Mouse (Mus musculus) embryonic facial prominence, embryonic 15.5 days (tissue): ENCODE results near the gene Arrdc2. TPM values are rescaled to one million over a fixed set of nuclear protein-coding genes. Genes with fewer than 3 reads are reported as not detected.

Source experiments
- ATAC-seq: fragments of 200-750 bp; cut with Nextera tagmentation; 2 replicates; pipeline ENCODE4 v1.8.0; 2017; ENCODE audit warnings: low read depth, moderate TSS enrichment; ENCODE audit not compliant: insufficient number of reproducible peaks, low FRiP score, low TSS enrichment
- H3K27ac ChIP-seq: fragments of 300-500 bp; sonication (generic); replicated peaks from 2 replicates; pipeline ENCODE4 v1.5.1; 2015; ENCODE audit warnings: mild to moderate bottlenecking, inconsistent platforms
- H3K27me3 ChIP-seq: fragments of 300-500 bp; sonication (generic); 2 replicates; pipeline ENCODE4 v1.6.1; 2015; ENCODE audit warnings: inconsistent platforms
- H3K36me3 ChIP-seq: fragments of 300-500 bp; sonication (generic); 2 replicates; pipeline ENCODE4 v1.6.1; 2015; ENCODE audit warnings: mild to moderate bottlenecking, inconsistent platforms
- H3K4me1 ChIP-seq: fragments of 300-500 bp; sonication (generic); 2 replicates; pipeline ENCODE4 v1.6.1; 2015; ENCODE audit warnings: inconsistent platforms
- H3K4me2 ChIP-seq: fragments of 300-500 bp; sonication (generic); replicated peaks from 2 replicates; pipeline ENCODE4 v1.6.1; 2015; ENCODE audit warnings: mild to moderate bottlenecking, inconsistent platforms
- H3K4me3 ChIP-seq: fragments of 300-500 bp; sonication (generic); replicated peaks from 2 replicates; pipeline ENCODE4 v1.5.1; 2015; ENCODE audit warnings: mild to moderate bottlenecking, inconsistent platforms
- H3K9ac ChIP-seq: fragments of 300-500 bp; sonication (generic); 2 replicates; pipeline ENCODE4 v1.6.1; 2015; ENCODE audit warnings: inconsistent platforms
- H3K9me3 ChIP-seq: fragments of 300-500 bp; sonication (generic); replicated peaks from 2 replicates; pipeline ENCODE4 v1.6.1; 2016; ENCODE audit warnings: inconsistent platforms
- WGBS: fragments of 180-500 bp; shearing (Covaris S2); methylation state at CpG from one replicate; pipeline ENCODE4 v1.1.7; 2015; 5-methylcytosine and 5-hydroxymethylcytosine counted together
- polyA plus RNA-seq: library from polyadenylated mRNA; unstranded; fragments of >200 nt; fragmentation: Nextera tagmentation; extraction: Ambion mirVana; gene quantifications from 2 replicates; pipeline ENCODE4 v1.2.1, GENCODE M21; 2015

Arrdc2 gene
- polyA plus RNA-seq, 1 experiment from 2014 or later = 9.3 TPM

DNA sequence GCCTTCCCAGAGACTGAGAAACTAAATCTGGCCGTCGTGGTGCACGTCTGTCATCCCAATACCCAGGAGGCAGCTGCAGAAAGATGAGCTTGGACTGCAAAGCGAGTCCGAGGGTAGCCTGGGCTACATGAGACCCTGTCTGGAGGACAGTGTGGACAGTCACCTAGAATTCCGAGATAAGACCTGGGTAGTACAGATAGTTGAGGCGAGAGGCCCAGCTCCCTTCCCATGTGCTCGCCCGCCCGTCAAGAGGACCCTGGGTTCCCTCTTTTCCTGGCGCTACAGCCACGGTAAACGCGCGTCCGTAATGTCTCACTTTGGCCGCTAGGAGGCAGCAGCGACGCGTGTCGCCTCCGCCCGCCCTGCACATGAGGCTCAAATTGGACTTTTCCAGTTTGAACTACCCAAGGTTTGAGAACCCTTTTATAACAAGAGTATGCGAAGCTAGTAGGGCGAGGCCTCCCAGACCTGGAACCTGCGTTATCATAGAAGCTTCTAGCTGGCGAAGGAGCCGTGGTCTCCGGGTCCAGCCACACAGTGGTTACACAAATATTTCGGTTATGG is 18.0 kb downstream of the Arrdc2 start:
- ATAC-seq = no peak
- Histone ChIP-seq H3K36me3 (no peaks in the 10 kb centered on the region), H3K27ac (no peak overlapping the region), H3K27me3 (peaks cover 15% of the 10 kb centered on the region), H3K9me3 (peaks cover 3% of the 10 kb centered on the region), H3K4me1 (peaks cover 20% of the 10 kb centered on the region), H3K9ac (no peak overlapping the region), H3K4me2 (no peak overlapping the region), H3K4me3 (no peak overlapping the region)
- WGBS = 14% methylated on average over 30 of the region's 30 CpGs

DNA sequence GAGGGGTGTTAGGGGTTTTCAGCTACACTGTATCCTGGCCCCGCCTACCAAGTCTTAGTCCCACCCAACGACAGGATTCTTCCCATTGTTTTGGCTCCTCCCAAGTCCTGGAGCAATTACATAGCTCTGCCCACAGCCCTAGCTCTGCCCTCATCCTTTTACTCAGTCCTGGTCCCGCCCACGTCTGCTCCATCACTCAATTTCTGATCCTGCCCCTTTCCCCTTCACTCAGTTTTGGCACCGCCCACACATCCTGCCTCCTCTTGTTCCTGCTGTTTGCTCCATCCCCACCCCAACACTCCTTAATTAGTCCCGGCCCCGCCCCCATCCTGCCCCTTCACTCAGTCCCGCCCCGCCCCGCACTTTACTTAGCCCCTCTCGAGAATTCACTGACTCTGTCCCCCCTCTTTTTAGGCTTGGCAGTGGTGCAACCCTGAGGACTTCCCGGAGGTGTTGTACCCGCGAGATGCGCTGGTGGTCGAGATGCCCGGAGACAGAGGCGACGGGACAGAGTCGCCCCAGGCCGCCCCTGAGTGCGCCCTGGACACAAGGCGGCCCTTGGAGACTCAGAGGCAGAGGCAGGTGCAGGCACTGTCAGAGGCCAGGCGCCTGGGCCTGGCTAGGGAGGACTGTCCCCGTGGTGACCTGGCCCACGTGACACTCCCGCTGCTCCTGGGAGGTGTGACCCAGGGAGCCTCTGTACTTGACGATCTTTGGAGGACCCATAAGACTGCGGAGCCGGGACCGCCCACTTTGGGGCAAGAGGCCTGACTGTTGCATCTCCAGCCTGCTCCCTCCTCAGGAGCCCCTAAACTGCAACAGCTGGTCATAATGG is 19.2 kb downstream of the Arrdc2 start:
- no peak overlapping the region for H3K9ac ChIP-seq

DNA sequence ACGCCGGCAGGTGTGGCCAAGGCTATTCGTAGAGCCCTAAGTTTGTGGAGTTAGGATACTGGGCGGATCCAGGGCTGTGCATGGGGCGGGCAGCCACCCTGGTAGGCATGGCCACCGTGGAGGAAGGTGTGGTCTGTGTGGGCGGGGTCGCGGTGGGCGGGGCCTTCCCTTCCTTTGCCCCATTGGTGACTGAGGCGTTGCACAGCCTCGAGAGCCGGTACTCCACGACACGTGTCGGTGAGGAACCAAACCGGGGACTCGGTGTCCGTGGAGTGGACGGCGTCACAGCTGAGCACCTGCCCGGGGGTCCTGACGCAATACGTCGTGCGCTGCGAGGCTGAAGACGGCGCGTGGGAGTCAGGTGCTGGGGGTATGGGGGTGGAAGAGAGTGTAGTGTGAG is 22.8 kb downstream of the Arrdc2 start:
- H3K4me2 ChIP-seq = peak overlapping the region; percentile 36; the same call in 1 of the 2 replicates
- no peak for ATAC-seq
- H3K9ac ChIP-seq = no peak overlapping the region
- peaks cover 3% of the 10 kb centered on the region for H3K9me3 ChIP-seq
- WGBS = 8% methylated on average over 30 of the region's 30 CpGs
- peaks cover 16% of the 10 kb centered on the region for H3K4me1 ChIP-seq
- H3K27me3 ChIP-seq = peaks cover 23% of the 10 kb centered on the region
- H3K4me3 ChIP-seq = no peak overlapping the region; the same call in 1 of the 2 replicates
- H3K36me3 ChIP-seq = no peaks in the 10 kb centered on the region
- no peak overlapping the region for H3K27ac ChIP-seq

More for the DNA sequence above, 19.2 kb downstream of the Arrdc2 start:
- Histone ChIP-seq H3K4me2 (peak overlapping the region; percentile 24; the same call in 1 of the 2 replicates), H3K27ac (no peak overlapping the region), H3K27me3 (peaks cover 23% of the 10 kb centered on the region), H3K9me3 (peaks cover 3% of the 10 kb centered on the region), H3K4me3 (no peak overlapping the region), H3K4me1 (peaks cover 20% of the 10 kb centered on the region), H3K36me3 (no peaks in the 10 kb centered on the region)
- 3% methylated on average over 31 of the region's 31 CpGs for WGBS
- peak; percentile 54 for ATAC-seq

DNA sequence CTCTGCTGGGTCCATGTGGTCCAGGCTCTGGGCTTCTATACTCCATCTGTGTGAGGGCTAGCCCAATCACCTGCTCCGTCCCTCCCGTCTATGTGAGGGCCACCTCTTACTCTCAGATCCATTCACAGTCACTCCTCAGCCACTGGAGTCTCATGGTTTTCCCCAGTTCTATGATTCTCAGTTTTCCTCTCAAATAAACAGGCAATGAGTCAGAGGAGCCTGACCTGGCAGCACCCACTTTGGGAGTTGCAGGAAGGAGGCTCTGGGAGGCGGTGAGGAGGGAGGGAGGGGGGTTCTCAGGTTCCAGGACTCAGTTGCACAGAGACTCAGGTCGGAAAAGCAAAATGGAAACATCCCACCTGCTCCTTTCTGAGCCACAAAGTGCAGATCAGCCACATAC is 26.6 kb downstream of the Arrdc2 start:
- H3K36me3 ChIP-seq = no peaks in the 10 kb centered on the region
- no peak overlapping the region for H3K4me2 ChIP-seq
- 47% methylated on average over 4 of the region's 4 CpGs for WGBS
- H3K27ac ChIP-seq = no peak overlapping the region
- H3K4me1 ChIP-seq = peaks cover 6% of the 10 kb centered on the region
- H3K27me3 ChIP-seq = peaks cover 16% of the 10 kb centered on the region
- no peak for ATAC-seq
- no peaks in the 10 kb centered on the region for H3K9me3 ChIP-seq
- H3K4me3 ChIP-seq = no peak overlapping the region
- no peak overlapping the region for H3K9ac ChIP-seq

DNA sequence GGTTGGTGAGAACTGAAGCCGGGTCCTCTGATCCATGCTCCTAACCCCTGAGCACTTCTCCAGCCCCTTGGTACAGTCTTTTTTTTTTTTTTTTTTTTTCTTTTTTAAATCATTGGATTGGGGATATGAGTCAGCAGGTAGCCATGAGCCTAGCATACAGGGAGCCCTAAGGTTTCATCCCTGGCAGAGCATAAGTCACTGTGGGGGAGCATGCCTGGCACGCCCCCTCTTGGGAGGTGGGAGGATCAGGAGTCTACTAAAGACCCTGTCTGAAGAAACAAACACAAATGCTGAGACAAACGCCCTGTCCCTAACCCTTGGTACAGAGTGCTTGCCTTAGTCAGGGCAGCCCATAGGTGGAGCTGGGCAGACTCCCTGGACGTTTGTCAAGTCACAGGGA is 27.5 kb downstream of the Arrdc2 start:
- Histone ChIP-seq H3K9me3 (no peaks in the 10 kb centered on the region), H3K4me1 (peaks cover 5% of the 10 kb centered on the region), H3K27ac (no peak overlapping the region), H3K4me2 (no peak overlapping the region), H3K4me3 (no peak overlapping the region), H3K36me3 (no peaks in the 10 kb centered on the region), H3K27me3 (peaks cover 14% of the 10 kb centered on the region), H3K9ac (no peak overlapping the region)
- 35% methylated on average over 4 of the region's 4 CpGs for WGBS
- ATAC-seq = no peak

DNA sequence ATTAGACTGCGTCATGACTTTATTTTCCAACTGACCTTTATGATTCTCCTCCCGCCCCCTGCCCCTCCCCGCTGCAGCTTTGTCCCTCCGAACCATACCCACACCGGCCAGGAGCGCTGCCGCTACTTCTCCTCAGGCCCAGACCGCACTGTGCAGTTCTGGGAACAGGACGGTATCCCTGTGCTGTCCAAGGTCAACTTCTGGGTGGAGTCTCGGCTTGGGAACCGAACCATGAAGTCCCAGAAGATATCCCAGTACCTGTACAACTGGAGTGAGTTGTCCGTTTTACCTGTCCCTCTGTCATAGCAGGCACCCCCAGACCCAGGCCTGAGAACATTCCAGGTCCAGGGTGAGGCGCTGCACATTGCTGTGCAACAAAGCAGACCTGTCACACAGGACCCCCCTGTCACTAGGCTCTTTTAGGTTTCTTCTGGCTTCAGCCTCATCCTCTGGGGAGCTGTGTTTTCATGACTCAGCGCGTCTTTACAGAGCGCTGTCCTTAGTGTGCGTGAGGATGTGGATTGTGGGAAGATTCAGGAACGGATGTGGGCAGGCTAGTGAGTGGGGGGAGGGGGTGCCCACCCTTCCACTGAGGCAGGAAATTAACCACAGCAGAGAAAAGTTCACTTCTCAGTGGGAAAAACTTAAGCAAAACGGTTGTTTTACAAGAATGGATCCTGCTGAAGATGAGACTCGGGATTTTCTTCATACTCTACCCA is 28.4 kb downstream of the Arrdc2 start:
- WGBS = 66% methylated on average over 20 of the region's 20 CpGs
- Histone ChIP-seq H3K27ac (no peak overlapping the region), H3K4me3 (no peak overlapping the region), H3K27me3 (peaks cover 5% of the 10 kb centered on the region; the same call in 1 of the 2 replicates), H3K36me3 (no peaks in the 10 kb centered on the region), H3K4me1 (no peaks in the 10 kb centered on the region; the same call in 1 of the 2 replicates), H3K9ac (no peak overlapping the region), H3K4me2 (no peak overlapping the region), H3K9me3 (no peaks in the 10 kb centered on the region)
- no peak for ATAC-seq

DNA sequence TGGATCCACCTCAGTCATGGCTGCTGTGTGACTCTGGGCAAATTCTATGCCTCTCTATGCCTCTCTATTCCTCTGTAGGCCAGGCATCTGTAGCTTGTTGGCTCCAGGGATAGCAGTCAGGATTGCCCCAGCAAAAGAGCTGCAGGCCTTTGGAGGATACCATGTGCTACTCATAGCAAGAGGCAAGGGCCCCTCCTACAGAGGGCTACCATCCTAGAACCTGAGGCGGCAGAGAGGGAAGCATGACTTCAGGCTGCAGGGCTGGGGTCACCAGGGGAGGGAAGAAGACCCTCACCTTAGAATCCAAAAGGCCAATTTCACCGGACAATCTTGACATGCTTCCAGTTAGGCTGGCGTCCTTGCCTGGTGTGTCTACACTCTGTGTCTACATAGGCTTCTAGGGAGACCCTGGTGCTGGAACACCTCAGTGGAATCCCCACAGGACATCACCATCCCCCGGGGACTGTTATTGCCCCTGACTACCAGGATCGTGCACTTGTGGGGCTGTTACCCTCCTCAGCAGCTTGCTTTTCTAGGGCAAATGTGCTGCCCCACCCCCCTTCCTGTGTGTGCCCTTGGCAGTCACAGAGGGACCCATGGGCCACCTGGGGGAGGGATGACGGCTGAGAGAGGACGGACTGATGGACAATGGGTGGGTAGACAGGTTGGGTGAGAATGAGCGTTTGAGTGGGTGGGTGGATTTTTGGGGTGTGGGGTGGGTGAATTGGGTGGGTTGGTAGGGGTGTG is 30.4 kb downstream of the Arrdc2 start:
- no peak for ATAC-seq
- no peak overlapping the region for H3K4me3 ChIP-seq
- no peaks in the 10 kb centered on the region for H3K36me3 ChIP-seq
- no peaks in the 10 kb centered on the region for H3K9me3 ChIP-seq
- 75% methylated on average over 8 of the region's 8 CpGs for WGBS
- no peak overlapping the region for H3K4me2 ChIP-seq
- peaks cover 6% of the 10 kb centered on the region for H3K4me1 ChIP-seq
- no peak overlapping the region for H3K9ac ChIP-seq
- H3K27me3 ChIP-seq = 0 out of 2 replicates have a peak, but pooled peaks cover 5% of the 10 kb centered on the region
- no peak overlapping the region for H3K27ac ChIP-seq

DNA sequence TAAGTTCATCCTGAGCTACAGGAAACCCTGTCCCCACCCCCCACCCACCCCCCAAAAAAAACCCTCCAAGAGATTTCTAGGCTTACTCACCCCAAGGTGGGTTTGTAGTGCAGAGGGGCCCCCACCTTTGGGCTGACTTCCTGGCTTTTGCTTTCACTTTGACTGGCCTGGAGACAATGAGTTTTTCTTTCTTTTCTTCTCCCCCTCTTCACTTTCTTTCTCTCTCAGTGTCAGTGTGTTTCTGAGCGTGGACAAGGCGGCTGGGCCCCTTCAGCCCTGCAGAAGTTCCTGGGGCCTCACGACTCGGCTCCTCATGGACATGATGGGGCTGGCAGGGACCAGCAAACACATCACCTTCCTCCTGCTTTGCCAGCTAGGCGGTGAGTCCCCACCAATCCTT is 31.3 kb downstream of the Arrdc2 start, which contains the start of gene Il12rb1:
TSS of gene Il12rb1 (plus strand) at position 211 of the 400 bp plus-strand sequence.
- Histone ChIP-seq H3K27me3 (peaks cover 13% of the 10 kb centered on the region; the same call in 1 of the 2 replicates), H3K36me3 (no peaks in the 10 kb centered on the region), H3K9ac (no peak within 1 kb of the TSS), H3K27ac (no peak within 1 kb of the TSS), H3K4me3 (no peak within 1 kb of the TSS), H3K4me1 (peaks cover 14% of the 10 kb centered on the region), H3K9me3 (no peaks in the 10 kb centered on the region), H3K4me2 (no peak within 1 kb of the TSS)
- no peak for ATAC-seq
- WGBS = 63% methylated on average over 5 of the region's 5 CpGs

DNA sequence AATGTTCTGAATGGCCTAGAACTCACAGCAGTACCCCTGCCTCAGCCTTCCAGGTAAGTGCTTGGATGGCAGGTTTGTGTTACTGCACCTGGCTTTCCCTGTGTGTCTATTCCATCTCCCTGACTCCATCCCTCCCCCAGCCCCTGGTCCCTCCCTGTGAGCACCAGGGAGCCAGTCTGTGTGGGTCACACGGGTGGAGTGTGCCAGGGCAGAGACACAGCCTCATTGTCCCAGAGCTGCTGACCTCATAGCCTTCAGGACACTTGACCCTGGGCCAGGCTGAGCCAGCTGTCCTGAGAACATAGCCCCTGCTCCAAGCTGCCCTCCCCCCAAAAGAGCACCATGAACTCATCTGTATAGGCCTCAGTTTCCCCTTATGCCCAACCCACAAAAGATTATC is 32.2 kb downstream of the Arrdc2 start:
- H3K4me1 ChIP-seq = peaks cover 14% of the 10 kb centered on the region
- no peak overlapping the region for H3K4me3 ChIP-seq
- H3K4me2 ChIP-seq = no peak overlapping the region
- no peak overlapping the region for H3K9ac ChIP-seq
- 31% methylated on average over 1 of the region's 1 CpGs for WGBS
- H3K27ac ChIP-seq = no peak overlapping the region
- ATAC-seq = no peak
- no peaks in the 10 kb centered on the region for H3K9me3 ChIP-seq
- H3K36me3 ChIP-seq = no peaks in the 10 kb centered on the region
- H3K27me3 ChIP-seq = peaks cover 15% of the 10 kb centered on the region

DNA sequence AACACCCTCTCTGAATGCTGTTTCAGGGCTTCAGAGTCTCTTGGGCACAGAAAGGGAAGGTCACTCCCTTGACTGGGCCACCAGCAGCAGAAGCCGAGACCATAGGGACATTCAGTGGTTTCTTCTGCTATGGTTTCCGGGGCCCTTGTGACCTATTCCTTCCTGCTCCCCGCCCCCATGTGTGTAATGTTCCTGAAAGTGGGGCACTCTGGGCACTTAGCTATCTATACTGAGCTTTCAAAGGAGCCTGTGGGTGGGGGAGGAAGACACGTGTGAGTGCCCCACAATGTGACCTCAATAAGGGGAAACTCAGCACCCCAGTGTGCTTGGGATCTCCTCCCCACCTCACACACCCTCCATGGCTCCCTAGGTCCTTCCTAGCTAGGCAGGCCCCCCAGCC is 33.0 kb downstream of the Arrdc2 start:
- Histone ChIP-seq H3K9me3 (no peaks in the 10 kb centered on the region), H3K36me3 (no peaks in the 10 kb centered on the region), H3K4me1 (peaks cover 14% of the 10 kb centered on the region), H3K4me3 (no peak overlapping the region), H3K27me3 (peaks cover 21% of the 10 kb centered on the region), H3K27ac (no peak overlapping the region), H3K4me2 (no peak overlapping the region), H3K9ac (no peak overlapping the region)
- no peak for ATAC-seq
- 69% methylated on average over 4 of the region's 4 CpGs for WGBS
